Mouse (Mus musculus): ENCODE measurements at regions not wholly inside any gene's neighbourhood (a gene's known extent, or its start where the extent isn't known, plus 50 kb on each side); places are given as distances from the start of the nearest gene placed in this dataset.

GRCm38 (mm10) chr13:110542303-110543065 is 147.6 kb downstream of the Plk2 start:
- H3K27ac ChIP-seq: no peak overlapping the region
- H3K9ac ChIP-seq: no peak overlapping the region
- no peaks in the 10 kb centered on the region for H3K4me1 ChIP-seq (replicated peaks)
- no peaks in the 10 kb centered on the region for H3K27me3 ChIP-seq (replicated peaks)
- no peak for ATAC-seq
- H3K4me2 ChIP-seq (replicated peaks): no peak overlapping the region
- no peaks in the 10 kb centered on the region for H3K36me3 ChIP-seq
- no peak overlapping the region for H3K4me3 ChIP-seq (replicated peaks)
- WGBS: 89% methylated on average over 5 of the region's 5 CpGs
- H3K9me3 ChIP-seq: no peaks in the 10 kb centered on the region

- 64% methylated on average over 6 of the region's 6 CpGs for WGBS
- Histone ChIP-seq H3K9ac (no peak overlapping the region), H3K9me3 (no peaks in the 10 kb centered on the region), H3K36me3 (no peaks in the 10 kb centered on the region), H3K4me2 (replicated peaks) (no peak overlapping the region), H3K27me3 (replicated peaks) (no peaks in the 10 kb centered on the region), H3K4me3 (replicated peaks) (no peak overlapping the region), H3K27ac (no peak overlapping the region), H3K4me1 (replicated peaks) (no peaks in the 10 kb centered on the region)
- ATAC-seq: no peak
Observed at GRCm38 (mm10) chr13:110545454-110545853, 150.6 kb downstream of the Plk2 start.

GRCm38 (mm10) chr13:110555529-110556319 is 160.9 kb downstream of the Plk2 start:
- Histone ChIP-seq H3K27me3 (replicated peaks) (no peaks in the 10 kb centered on the region), H3K9ac (no peak overlapping the region), H3K4me2 (replicated peaks) (no peak overlapping the region), H3K9me3 (no peaks in the 10 kb centered on the region), H3K4me3 (replicated peaks) (no peak overlapping the region), H3K4me1 (replicated peaks) (no peaks in the 10 kb centered on the region), H3K36me3 (no peaks in the 10 kb centered on the region), H3K27ac (no peak overlapping the region)
- 68% methylated on average over 7 of the region's 7 CpGs for WGBS
- ATAC-seq: no peak

GRCm38 (mm10) chr13:110556355-110557095 is 161.7 kb downstream of the Plk2 start:
- H3K4me2 ChIP-seq (replicated peaks): no peak overlapping the region
- no peak overlapping the region for H3K4me3 ChIP-seq (replicated peaks)
- no peak overlapping the region for H3K27ac ChIP-seq
- ATAC-seq: no peak
- H3K4me1 ChIP-seq (replicated peaks): no peaks in the 10 kb centered on the region
- no peaks in the 10 kb centered on the region for H3K36me3 ChIP-seq
- no peaks in the 10 kb centered on the region for H3K27me3 ChIP-seq (replicated peaks)
- H3K9me3 ChIP-seq: no peaks in the 10 kb centered on the region
- 64% methylated on average over 9 of the region's 9 CpGs for WGBS
- H3K9ac ChIP-seq: no peak overlapping the region

GRCm38 (mm10) chr13:110557930-110558727 is 163.3 kb downstream of the Plk2 start:
- WGBS: 61% methylated on average over 28 of the region's 28 CpGs

GRCm38 (mm10) chr13:110560566-110560965 is 165.7 kb downstream of the Plk2 start:
- ATAC-seq: no peak
- Histone ChIP-seq H3K9ac (no peak overlapping the region), H3K27me3 (replicated peaks) (no peaks in the 10 kb centered on the region), H3K36me3 (no peaks in the 10 kb centered on the region), H3K4me3 (replicated peaks) (no peak overlapping the region), H3K4me1 (replicated peaks) (0 out of 2 replicates have a peak, but pooled peaks cover 5% of the 10 kb centered on the region), H3K27ac (no peak overlapping the region), H3K9me3 (no peaks in the 10 kb centered on the region), H3K4me2 (replicated peaks) (no peak overlapping the region)
- WGBS: 75% methylated on average over 13 of the region's 13 CpGs

More at GRCm38 (mm10) chr13:110557930-110558727, 163.3 kb downstream of the Plk2 start:
- Histone ChIP-seq H3K27ac (peak overlapping the region; percentile 48), H3K36me3 (no peaks in the 10 kb centered on the region), H3K4me3 (replicated peaks) (no peak overlapping the region), H3K4me1 (replicated peaks) (no peaks in the 10 kb centered on the region), H3K9me3 (no peaks in the 10 kb centered on the region), H3K27me3 (replicated peaks) (no peaks in the 10 kb centered on the region), H3K4me2 (replicated peaks) (no peak overlapping the region), H3K9ac (no peak overlapping the region)
- peak; percentile 43; the same call in 1 of the 2 replicates for ATAC-seq

- 59% methylated on average over 3 of the region's 3 CpGs for WGBS
- Histone ChIP-seq H3K4me2 (replicated peaks) (no peak overlapping the region), H3K27me3 (replicated peaks) (no peaks in the 10 kb centered on the region), H3K27ac (no peak overlapping the region), H3K4me3 (replicated peaks) (no peak overlapping the region), H3K9me3 (no peaks in the 10 kb centered on the region), H3K36me3 (no peaks in the 10 kb centered on the region), H3K4me1 (replicated peaks) (0 out of 2 replicates have a peak, but pooled peaks cover 5% of the 10 kb centered on the region), H3K9ac (no peak overlapping the region)
- no peak for ATAC-seq
Observed at GRCm38 (mm10) chr13:110562499-110562898, 167.7 kb downstream of the Plk2 start.

- no peak overlapping the region for H3K9ac ChIP-seq
- no peak overlapping the region for H3K27ac ChIP-seq
- no peak overlapping the region for H3K4me3 ChIP-seq (replicated peaks)
- H3K27me3 ChIP-seq (replicated peaks): no peaks in the 10 kb centered on the region
- H3K36me3 ChIP-seq: no peaks in the 10 kb centered on the region
- H3K4me2 ChIP-seq (replicated peaks): no peak overlapping the region
- 0 out of 2 replicates have a peak, but pooled peaks cover 5% of the 10 kb centered on the region for H3K4me1 ChIP-seq (replicated peaks)
- ATAC-seq: peak; percentile 86
- H3K9me3 ChIP-seq: no peaks in the 10 kb centered on the region
- 34% methylated on average over 5 of the region's 5 CpGs for WGBS
Observed at GRCm38 (mm10) chr13:110562902-110563301, 168.1 kb downstream of the Plk2 start.

- ATAC-seq: 0 out of 2 replicates have a peak, but pooled peaks have one; percentile 34
- H3K4me2 ChIP-seq (replicated peaks): no peak overlapping the region
- 21% methylated on average over 9 of the region's 9 CpGs for WGBS
Observed at GRCm38 (mm10) chr13:110563967-110564366, 169.1 kb downstream of the Plk2 start.

GRCm38 (mm10) chr13:110568482-110569179 is 173.8 kb downstream of the Plk2 start:
- WGBS: 75% methylated on average over 8 of the region's 8 CpGs
- Histone ChIP-seq H3K36me3 (no peaks in the 10 kb centered on the region), H3K27me3 (replicated peaks) (no peaks in the 10 kb centered on the region), H3K9ac (no peak overlapping the region), H3K4me1 (replicated peaks) (0 out of 2 replicates have a peak, but pooled peaks cover 5% of the 10 kb centered on the region), H3K9me3 (no peaks in the 10 kb centered on the region), H3K4me2 (replicated peaks) (no peak overlapping the region), H3K27ac (no peak overlapping the region), H3K4me3 (replicated peaks) (no peak overlapping the region)
- no peak for ATAC-seq

More at GRCm38 (mm10) chr13:110563967-110564366, 169.1 kb downstream of the Plk2 start:
- Histone ChIP-seq H3K4me3 (replicated peaks) (no peak overlapping the region), H3K9me3 (no peaks in the 10 kb centered on the region), H3K36me3 (no peaks in the 10 kb centered on the region), H3K27ac (no peak overlapping the region), H3K9ac (no peak overlapping the region), H3K4me1 (replicated peaks) (0 out of 2 replicates have a peak, but pooled peaks cover 5% of the 10 kb centered on the region), H3K27me3 (replicated peaks) (no peaks in the 10 kb centered on the region)

- 0 out of 2 replicates have a peak, but pooled peaks cover 1% of the 10 kb centered on the region for H3K4me1 ChIP-seq (replicated peaks)
- no peaks in the 10 kb centered on the region for H3K27me3 ChIP-seq (replicated peaks)
- H3K4me3 ChIP-seq (replicated peaks): no peak overlapping the region
- H3K36me3 ChIP-seq: no peaks in the 10 kb centered on the region
- no peak for ATAC-seq
- WGBS: 89% methylated on average over 2 of the region's 2 CpGs
- no peak overlapping the region for H3K4me2 ChIP-seq (replicated peaks)
- H3K27ac ChIP-seq: no peak overlapping the region
- H3K9ac ChIP-seq: no peak overlapping the region
- no peaks in the 10 kb centered on the region for H3K9me3 ChIP-seq
Observed at GRCm38 (mm10) chr13:110569180-110569512, 174.3 kb downstream of the Plk2 start.

Data from intestine, embryonic 15.5 days (tissue).